Mouse (Mus musculus): Measurements from ENCODE around the gene R3hdm2.

DNA sequence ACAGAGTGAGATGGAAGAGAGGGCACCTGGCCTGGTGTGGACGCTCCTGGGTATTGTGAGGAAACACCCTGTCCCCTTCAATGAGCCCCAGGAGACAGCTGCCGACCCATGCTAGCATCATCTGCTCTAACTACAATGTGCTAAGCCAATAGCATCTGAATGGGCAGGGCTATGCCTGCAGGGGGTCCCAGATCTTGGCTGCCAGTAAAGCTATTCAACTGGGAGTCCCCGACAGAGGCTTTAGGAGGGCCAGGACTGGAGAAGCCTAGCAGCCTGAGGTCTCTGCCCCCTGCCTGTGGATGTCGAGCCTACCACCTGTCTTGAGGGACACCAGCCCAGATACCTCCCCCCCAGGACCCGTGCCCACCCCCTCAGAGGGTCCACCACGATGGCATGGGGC lies 162.6 kb downstream of the R3hdm2 start:
- TF ChIP-seq CTCF (conservative IDR thresholded peaks at IDR 0.05; ENCODE audit: insufficient read depth, insufficient read length, low read depth, low read length) (no peak), POLR2A (IDR thresholded peaks at IDR 0.05; ENCODE audit: low read depth, low read length) (no peak)
